Mouse (Mus musculus): Measurements from ENCODE around the gene Snx17.

DNA sequence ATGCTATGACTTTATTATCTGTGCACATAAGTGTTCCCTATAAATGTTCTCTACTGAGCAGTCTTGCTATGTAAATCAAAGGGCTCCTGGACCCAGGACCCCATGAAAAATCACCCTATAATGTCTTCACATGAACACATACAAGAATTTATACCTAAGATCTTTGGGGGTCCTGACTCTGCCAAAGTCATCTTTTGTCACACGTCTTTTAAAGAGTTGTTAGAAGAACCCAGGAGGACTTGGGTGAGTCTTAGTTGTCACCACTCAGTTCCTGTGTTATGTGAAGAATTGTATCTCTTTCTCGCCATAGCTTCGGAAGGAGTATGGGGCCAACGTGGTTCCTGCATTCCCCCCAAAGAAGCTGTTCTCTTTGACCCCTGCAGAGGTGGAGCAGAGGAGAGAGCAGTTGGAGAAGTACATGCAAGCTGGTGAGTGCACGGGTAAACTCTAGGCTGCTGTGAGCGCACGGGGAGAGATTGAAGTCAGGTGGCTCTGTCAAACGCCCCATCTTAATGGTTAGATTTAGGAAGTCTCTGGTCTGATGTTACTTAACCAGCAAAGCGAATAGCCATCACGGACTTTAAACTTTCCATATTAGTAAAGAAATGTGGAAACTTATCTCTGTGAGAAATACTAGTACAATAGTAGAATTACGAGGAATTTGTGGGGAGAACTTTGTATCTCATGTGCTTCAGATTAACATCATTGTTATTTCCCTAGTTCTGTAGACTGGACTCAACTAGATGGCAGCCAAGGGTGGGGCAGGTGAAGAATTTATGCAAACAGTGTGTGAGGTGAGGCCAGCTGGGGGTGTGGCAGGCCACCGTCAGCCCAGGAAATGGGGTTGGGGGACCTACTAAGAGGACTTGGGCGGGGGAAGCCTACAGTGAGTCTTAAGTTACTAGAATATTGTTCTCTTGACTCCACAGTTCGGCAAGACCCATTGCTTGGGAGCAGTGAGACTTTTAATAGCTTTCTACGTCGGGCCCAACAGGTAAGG lies 1.8 kb downstream of the Snx17 start:
- TF ChIP-seq CTCF (IDR thresholded peaks at IDR 0.05; ENCODE audit: low read depth, low read length) (no peak), GATA1 (IDR thresholded peaks at IDR 0.05; ENCODE audit: borderline replicate concordance, low read length) (no peak), POLR2AphosphoS5 (IDR thresholded peaks at IDR 0.05; ENCODE audit: insufficient replicate concordance, low read depth, low read length) (no peak)
